Mouse (Mus musculus) stomach, embryonic 14.5 days (tissue): ENCODE measurements around the gene Aatf. TPM values are rescaled to one million over a fixed set of nuclear protein-coding genes. Genes with fewer than 3 reads are reported as not detected.

Experiments used
- ATAC-seq: fragments of 200-750 bp; cut with Nextera tagmentation; 2 replicates; pipeline ENCODE4 v1.8.0; 2017; ENCODE audit warnings: low read depth, moderate TSS enrichment; ENCODE audit not compliant: insufficient number of reproducible peaks, insufficient read depth, low FRiP score
- H3K27ac ChIP-seq: fragments of 300-500 bp; sonication (generic); 2 replicates; pipeline ENCODE4 v1.5.1; 2014; ENCODE audit warnings: mild to moderate bottlenecking, low read length, moderate library complexity, mixed read lengths
- H3K27me3 ChIP-seq: fragments of 300-500 bp; sonication (generic); 2 replicates; pipeline ENCODE4 v1.6.1; 2014; ENCODE audit warnings: low read length, control low read depth, mixed read lengths; ENCODE audit not compliant: control insufficient read depth, insufficient read depth
- H3K36me3 ChIP-seq: fragments of 300-500 bp; sonication (generic); 2 replicates; pipeline ENCODE4 v1.6.1; 2014; ENCODE audit warnings: mild to moderate bottlenecking, control low read depth, low read length, moderate library complexity, mixed read lengths; ENCODE audit not compliant: control insufficient read depth, insufficient read depth
- H3K4me1 ChIP-seq: fragments of 300-500 bp; sonication (generic); 2 replicates; pipeline ENCODE4 v1.6.1; 2014; ENCODE audit warnings: low read length, control low read depth, mixed read lengths; ENCODE audit not compliant: control insufficient read depth, insufficient read depth
- H3K4me2 ChIP-seq: fragments of 300-500 bp; sonication (generic); replicated peaks from 2 replicates; pipeline ENCODE4 v1.6.1; 2014; ENCODE audit warnings: low read depth, low read length, control low read depth
- H3K4me3 ChIP-seq: fragments of 300-500 bp; sonication (generic); 2 replicates; pipeline ENCODE4 v1.5.1; 2014; ENCODE audit warnings: low read depth, low read length, control low read depth
- H3K9ac ChIP-seq: fragments of 300-500 bp; sonication (generic); replicated peaks from 2 replicates; pipeline ENCODE4 v1.6.1; 2014; ENCODE audit warnings: low read depth, mild to moderate bottlenecking, control low read depth, low read length, moderate library complexity, mixed read lengths
- H3K9me3 ChIP-seq: fragments of 300-500 bp; sonication (generic); 2 replicates; pipeline ENCODE4 v1.6.1; 2016; ENCODE audit warnings: low read depth, low read length, control low read depth; ENCODE audit not compliant: control insufficient read depth
- WGBS: fragments of 180-500 bp; shearing (Covaris S2); extraction: QIAGEN DNeasy Blood & Tissue Kit; methylation state at CpG from one replicate; pipeline ENCODE4 v1.1.7; 2014; 5-methylcytosine and 5-hydroxymethylcytosine counted together
- polyA plus RNA-seq: library from polyadenylated mRNA; unstranded; fragments of >200 nt; fragmentation: Nextera tagmentation; extraction: Ambion mirVana; gene quantifications from 2 replicates; pipeline ENCODE4 v1.2.1, GENCODE M21; 2014

Gene Aatf
- polyA plus RNA-seq, 1 experiment from 2014 or later = 50.4 TPM

GRCm38 (mm10) chr11:84430336-84430735 is 83.0 kb downstream of the Aatf start:
- Histone ChIP-seq H3K4me2 (no peak overlapping the region), H3K27ac (no peak overlapping the region), H3K9me3 (no peaks in the 10 kb centered on the region), H3K4me3 (no peak overlapping the region), H3K4me1 (peaks cover 14% of the 10 kb centered on the region), H3K27me3 (no peaks in the 10 kb centered on the region), H3K9ac (no peak overlapping the region), H3K36me3 (no peaks in the 10 kb centered on the region; the same call in 1 of the 2 replicates)
- WGBS = 54% methylated on average over 4 of the region's 4 CpGs
- ATAC-seq = no peak

GRCm38 (mm10) chr11:84429581-84429980 is 83.7 kb downstream of the Aatf start:
- no peak overlapping the region for H3K4me2 ChIP-seq
- ATAC-seq = no peak
- H3K27me3 ChIP-seq = no peaks in the 10 kb centered on the region
- H3K4me3 ChIP-seq = no peak overlapping the region
- H3K4me1 ChIP-seq = peaks cover 17% of the 10 kb centered on the region
- no peaks in the 10 kb centered on the region for H3K9me3 ChIP-seq
- H3K36me3 ChIP-seq = no peaks in the 10 kb centered on the region; the same call in 1 of the 2 replicates
- H3K27ac ChIP-seq = no peak overlapping the region
- 61% methylated on average over 1 of the region's 1 CpGs for WGBS
- H3K9ac ChIP-seq = no peak overlapping the region

- ATAC-seq = no peak
- H3K9ac ChIP-seq = no peak overlapping the region
- no peak overlapping the region for H3K27ac ChIP-seq
- H3K4me2 ChIP-seq = no peak overlapping the region
- H3K27me3 ChIP-seq = no peaks in the 10 kb centered on the region
- H3K4me3 ChIP-seq = no peak overlapping the region
- no peaks in the 10 kb centered on the region; the same call in none of the 2 replicates for H3K36me3 ChIP-seq
- peaks cover 11% of the 10 kb centered on the region for H3K4me1 ChIP-seq
- 90% methylated on average over 5 of the region's 5 CpGs for whole genome bisulfite sequencing
- no peaks in the 10 kb centered on the region for H3K9me3 ChIP-seq
These were observed 86.7 kb downstream of the Aatf start for GRCm38 (mm10) chr11:84426633-84426998.

- Histone ChIP-seq H3K9ac (no peak overlapping the region), H3K36me3 (no peaks in the 10 kb centered on the region; the same call in none of the 2 replicates), H3K4me3 (no peak overlapping the region), H3K4me1 (peaks cover 11% of the 10 kb centered on the region), H3K27ac (no peak overlapping the region), H3K4me2 (no peak overlapping the region), H3K27me3 (no peaks in the 10 kb centered on the region), H3K9me3 (no peaks in the 10 kb centered on the region)
- 51% methylated on average over 13 of the region's 13 CpGs for WGBS
- peak; percentile 72; the same call in 1 of the 2 replicates for ATAC-seq
These were observed 87.3 kb downstream of the Aatf start for GRCm38 (mm10) chr11:84425736-84426632.

- Histone ChIP-seq H3K27ac (no peak overlapping the region), H3K9ac (no peak overlapping the region), H3K36me3 (no peaks in the 10 kb centered on the region; the same call in 1 of the 2 replicates), H3K9me3 (no peaks in the 10 kb centered on the region), H3K4me3 (no peak overlapping the region), H3K4me2 (no peak overlapping the region), H3K27me3 (no peaks in the 10 kb centered on the region), H3K4me1 (peaks cover 5% of the 10 kb centered on the region; the same call in 1 of the 2 replicates)
- WGBS = 90% methylated on average over 6 of the region's 6 CpGs
- ATAC-seq = no peak
These were observed 92.5 kb downstream of the Aatf start for GRCm38 (mm10) chr11:84420779-84421178.

GRCm38 (mm10) chr11:84413111-84413510 is 100.2 kb downstream of the Aatf start:
- no peaks in the 10 kb centered on the region for H3K27me3 ChIP-seq
- no peak overlapping the region for H3K4me2 ChIP-seq
- 58% methylated on average over 6 of the region's 6 CpGs for WGBS
- H3K36me3 ChIP-seq = no peaks in the 10 kb centered on the region
- H3K27ac ChIP-seq = no peak overlapping the region
- no peak overlapping the region for H3K4me3 ChIP-seq
- no peak overlapping the region for H3K9ac ChIP-seq
- H3K9me3 ChIP-seq = no peaks in the 10 kb centered on the region
- peak; percentile 28; the same call in 1 of the 2 replicates for ATAC-seq
- no peaks in the 10 kb centered on the region for H3K4me1 ChIP-seq

- no peak overlapping the region for H3K4me2 ChIP-seq
- H3K9me3 ChIP-seq = no peaks in the 10 kb centered on the region
- H3K36me3 ChIP-seq = no peaks in the 10 kb centered on the region
- H3K4me1 ChIP-seq = no peaks in the 10 kb centered on the region
- H3K9ac ChIP-seq = no peak overlapping the region
- no peaks in the 10 kb centered on the region for H3K27me3 ChIP-seq
- H3K27ac ChIP-seq = no peak overlapping the region
- no peak overlapping the region for H3K4me3 ChIP-seq
- no peak for ATAC-seq
- WGBS = 58% methylated on average over 12 of the region's 12 CpGs
These were observed 101.0 kb downstream of the Aatf start for GRCm38 (mm10) chr11:84412201-84412934.

- WGBS = 70% methylated on average over 7 of the region's 7 CpGs
- ATAC-seq = no peak
These were observed 101.7 kb downstream of the Aatf start for GRCm38 (mm10) chr11:84411642-84412018.

More at GRCm38 (mm10) chr11:84411642-84412018, 101.7 kb downstream of the Aatf start:
- no peaks in the 10 kb centered on the region for H3K4me1 ChIP-seq
- H3K9me3 ChIP-seq = no peaks in the 10 kb centered on the region
- H3K4me3 ChIP-seq = no peak overlapping the region
- no peaks in the 10 kb centered on the region for H3K36me3 ChIP-seq
- no peaks in the 10 kb centered on the region for H3K27me3 ChIP-seq
- H3K4me2 ChIP-seq = no peak overlapping the region
- H3K9ac ChIP-seq = no peak overlapping the region
- no peak overlapping the region for H3K27ac ChIP-seq
